ENCODE assay signal across 23 mouse cellular contexts in genomic region chr8:11739082-11739481, GRCm38 (mm10). TPM values are rescaled to one million over a fixed set of nuclear protein-coding genes. Genes with fewer than 3 reads are reported as not detected.
"Had no signal": no experiment of that assay in that cellular context is flagged by ENCODE, and none has a peak within 500 bp of the region (broad histone marks: within the 10 kb centered on the region; RNA-seq: fewer than 3 reads in every experiment).

No protein-coding gene starts in this region.

- H3K27ac ChIP-seq: limb, embryonic 12.5 days; liver, embryonic 14.5 days; macrophage; midbrain, embryonic 12.5 days; neural tube, embryonic 13.5 days had no signal

- H3K27me3 ChIP-seq: limb, embryonic 12.5 days; midbrain, embryonic 12.5 days; neural tube, embryonic 13.5 days had no signal

- DNase-seq: kidney, adult 18-20 months; kidney, postnatal 10 days; kidney, postnatal 4 days; liver; lung, adult 2 months; lung, postnatal 10 days; retina, postnatal 1 day; right cerebral cortex, postnatal 4 days; spleen, adult 18-20 months; thymus, adult 2 months; thymus, postnatal 25 days had no signal

- ATAC-seq: midbrain, embryonic 16.5 days had no signal

- H3K4me3 ChIP-seq: limb, embryonic 12.5 days; midbrain, embryonic 12.5 days; neural tube, embryonic 13.5 days had no signal

- H3K9ac ChIP-seq: limb, embryonic 12.5 days; liver, embryonic 14.5 days; midbrain, embryonic 12.5 days; neural tube, embryonic 13.5 days had no signal

- H3K9me3 ChIP-seq: limb, embryonic 12.5 days; midbrain, embryonic 12.5 days; neural tube, embryonic 13.5 days had no signal

- H3K4me2 ChIP-seq: limb, embryonic 12.5 days; midbrain, embryonic 12.5 days; neural tube, embryonic 13.5 days had no signal

- H3K4me1 ChIP-seq: midbrain, embryonic 12.5 days had no signal

RNA-seq across cellular contexts. Expression of gene 1700016D06Rik, which starts 38.2 kb away (rescaled TPM):
- total RNA-seq: layer of hippocampus, adult 8-10 months; layer of hippocampus, postnatal 25 days; left cerebral cortex, adult 8-10 months; left cerebral cortex, postnatal 36 days; megakaryocyte-erythroid progenitor cell, adult 5-6 weeks had no signal
- polyA plus RNA-seq: limb, embryonic 12.5 days; liver, embryonic 14.5 days; lung, adult 2 months; macrophage; midbrain, embryonic 16.5 days; neural tube, embryonic 13.5 days; stomach, embryonic 14.5 days; thymus, adult 2 months had no signal
